Mouse (Mus musculus) forebrain, embryonic 12.5 days (tissue): ENCODE results near the gene Itpr2. TPM values are rescaled to one million over a fixed set of nuclear protein-coding genes. Genes with fewer than 3 reads are reported as not detected.
"Not testable (repeated sequence)": the region's sequence is repeated elsewhere in the genome, so short reads cannot be mapped to it uniquely, and the experiment has no call there.

Experiments
- ATAC-seq: fragments of 200-750 bp; cut with Nextera tagmentation; 2 replicates; pipeline ENCODE4 v1.8.0; 2017; ENCODE audit warnings: moderate TSS enrichment; ENCODE audit not compliant: low FRiP score
- H3K27ac ChIP-seq: fragments of 300-500 bp; sonication (generic); 2 replicates; pipeline ENCODE4 v1.5.1; 2016; ENCODE audit warnings: mild to moderate bottlenecking
- H3K27me3 ChIP-seq: fragments of 300-500 bp; sonication (generic); 2 replicates; pipeline ENCODE4 v1.6.1; 2016; ENCODE audit warnings: mild to moderate bottlenecking
- H3K36me3 ChIP-seq: fragments of 300-500 bp; sonication (generic); replicated peaks from 2 replicates; pipeline ENCODE4 v1.6.1; 2016; ENCODE audit warnings: mild to moderate bottlenecking
- H3K4me1 ChIP-seq: fragments of 300-500 bp; sonication (generic); 2 replicates; pipeline ENCODE4 v1.6.1; 2016
- H3K4me2 ChIP-seq: fragments of 300-500 bp; sonication (generic); 2 replicates; pipeline ENCODE4 v1.6.1; 2016; ENCODE audit warnings: mild to moderate bottlenecking, moderate library complexity
- H3K4me3 ChIP-seq: fragments of 300-500 bp; sonication (generic); replicated peaks from 2 replicates; pipeline ENCODE4 v1.5.1; 2016; ENCODE audit warnings: mild to moderate bottlenecking
- H3K9ac ChIP-seq: fragments of 300-500 bp; sonication (generic); 2 replicates; pipeline ENCODE4 v1.6.1; 2016; ENCODE audit warnings: mild to moderate bottlenecking
- H3K9me3 ChIP-seq: fragments of 300-500 bp; sonication (generic); 2 replicates; pipeline ENCODE4 v1.6.1; 2016
- WGBS: fragments of 180-500 bp; shearing (Covaris S2); methylation state at CpG from one replicate; pipeline ENCODE4 v1.1.7; 2016; 5-methylcytosine and 5-hydroxymethylcytosine counted together
- polyA plus RNA-seq: library from polyadenylated mRNA; unstranded; fragments of >200 nt; fragmentation: Nextera tagmentation; extraction: Ambion mirVana; gene quantifications from 2 replicates; pipeline ENCODE4 v1.2.1, GENCODE M21; 2016

Itpr2 gene
- polyA plus RNA-seq, 1 experiment from 2014 or later = 3.4 TPM

- H3K27ac ChIP-seq = no peak overlapping the region
- no peaks in the 10 kb centered on the region for H3K9me3 ChIP-seq
- no peak overlapping the region for H3K9ac ChIP-seq
- no peak overlapping the region for H3K4me3 ChIP-seq
- H3K27me3 ChIP-seq = no peaks in the 10 kb centered on the region
- WGBS = 77% methylated on average over 6 of the region's 6 CpGs
- ATAC-seq = no peak
- no peak overlapping the region for H3K4me2 ChIP-seq
- H3K36me3 ChIP-seq = no peaks in the 10 kb centered on the region
- H3K4me1 ChIP-seq = no peaks in the 10 kb centered on the region; the same call in 1 of the 2 replicates
These were observed 20.6 kb downstream of the Itpr2 start for GRCm38 (mm10) chr6:146481441-146481840.

GRCm38 (mm10) chr6:146480925-146481324 lies 21.1 kb downstream of the Itpr2 start:
- no peaks in the 10 kb centered on the region for H3K27me3 ChIP-seq
- H3K4me3 ChIP-seq = no peak overlapping the region
- H3K4me1 ChIP-seq = no peaks in the 10 kb centered on the region; the same call in 1 of the 2 replicates
- H3K4me2 ChIP-seq = no peak overlapping the region
- H3K36me3 ChIP-seq = no peaks in the 10 kb centered on the region
- WGBS = 82% methylated on average over 3 of the region's 3 CpGs
- ATAC-seq = no peak
- H3K9me3 ChIP-seq = no peaks in the 10 kb centered on the region
- no peak overlapping the region for H3K27ac ChIP-seq
- no peak overlapping the region for H3K9ac ChIP-seq

GRCm38 (mm10) chr6:146478888-146479683 lies 22.9 kb downstream of the Itpr2 start:
- H3K27ac ChIP-seq = no peak overlapping the region
- H3K27me3 ChIP-seq = no peaks in the 10 kb centered on the region
- no peaks in the 10 kb centered on the region for H3K9me3 ChIP-seq
- H3K36me3 ChIP-seq = no peaks in the 10 kb centered on the region
- H3K4me2 ChIP-seq = no peak overlapping the region
- no peak for ATAC-seq
- H3K9ac ChIP-seq = no peak overlapping the region
- H3K4me3 ChIP-seq = no peak overlapping the region
- WGBS = 79% methylated on average over 5 of the region's 5 CpGs
- no peaks in the 10 kb centered on the region; the same call in 1 of the 2 replicates for H3K4me1 ChIP-seq

- Histone ChIP-seq H3K9me3 (no peaks in the 10 kb centered on the region), H3K36me3 (no peaks in the 10 kb centered on the region), H3K4me1 (no peaks in the 10 kb centered on the region; the same call in 1 of the 2 replicates), H3K27ac (no peak overlapping the region), H3K9ac (no peak overlapping the region), H3K27me3 (no peaks in the 10 kb centered on the region), H3K4me3 (no peak overlapping the region), H3K4me2 (no peak overlapping the region)
- WGBS = 77% methylated on average over 1 of the region's 1 CpGs
- ATAC-seq = no peak
These were observed 25.2 kb downstream of the Itpr2 start for GRCm38 (mm10) chr6:146476865-146477264.

DNA sequence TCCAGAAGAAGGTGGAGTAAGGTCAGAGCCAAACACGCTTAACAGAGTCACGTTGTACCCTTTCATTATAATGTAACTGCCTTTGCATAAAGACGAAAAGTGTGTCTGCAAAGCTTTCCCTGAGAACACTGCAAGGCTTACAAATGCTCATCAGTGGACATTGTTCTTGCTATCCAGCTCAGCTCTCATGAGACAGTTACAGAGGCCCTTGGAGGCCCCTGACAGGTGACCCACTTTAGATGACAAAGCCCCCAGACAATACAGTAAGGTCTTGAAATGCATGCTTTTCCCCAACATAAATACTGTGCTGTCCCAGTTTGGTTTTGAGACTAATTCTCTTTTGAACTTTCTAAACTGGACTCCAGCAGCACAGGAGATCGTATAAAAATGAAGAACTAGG lies 27.9 kb downstream of the Itpr2 start:
- H3K4me3 ChIP-seq = no peak overlapping the region
- no peak overlapping the region for H3K27ac ChIP-seq
- H3K36me3 ChIP-seq = no peaks in the 10 kb centered on the region
- no peaks in the 10 kb centered on the region; the same call in 1 of the 2 replicates for H3K4me1 ChIP-seq
- no peaks in the 10 kb centered on the region for H3K9me3 ChIP-seq
- no peak overlapping the region for H3K9ac ChIP-seq
- H3K27me3 ChIP-seq = no peaks in the 10 kb centered on the region
- H3K4me2 ChIP-seq = no peak overlapping the region
- ATAC-seq = no peak
- WGBS = 73% methylated on average over 4 of the region's 4 CpGs

GRCm38 (mm10) chr6:146473216-146473955 lies 28.6 kb downstream of the Itpr2 start:
- ATAC-seq = no peak
- Histone ChIP-seq H3K9ac (no peak overlapping the region), H3K4me3 (no peak overlapping the region), H3K4me1 (no peaks in the 10 kb centered on the region; the same call in 1 of the 2 replicates), H3K27me3 (no peaks in the 10 kb centered on the region), H3K36me3 (no peaks in the 10 kb centered on the region), H3K4me2 (no peak overlapping the region), H3K9me3 (no peaks in the 10 kb centered on the region), H3K27ac (no peak overlapping the region)
- WGBS = 81% methylated on average over 6 of the region's 6 CpGs

DNA sequence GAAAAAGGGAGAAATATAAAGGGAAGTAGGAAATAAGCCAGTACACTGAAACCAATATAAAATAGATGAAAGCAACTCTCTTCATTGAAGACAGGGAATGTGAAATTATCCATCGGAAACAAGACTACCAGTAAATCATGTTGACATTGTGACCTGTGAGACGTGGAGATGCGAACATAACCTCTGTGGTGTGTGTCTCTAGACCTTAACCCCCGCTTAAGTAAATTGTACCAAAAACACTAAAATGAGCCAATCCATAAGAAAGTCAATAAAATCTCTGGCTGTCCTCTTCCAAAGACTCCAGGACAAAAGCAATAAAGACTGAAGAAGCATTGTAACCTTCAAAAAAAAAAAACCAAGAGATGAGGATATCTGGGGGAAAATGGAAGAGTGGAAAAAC lies 31.6 kb downstream of the Itpr2 start:
- ATAC-seq = no peak
- 94% methylated on average over 4 of the region's 4 CpGs for WGBS

DNA sequence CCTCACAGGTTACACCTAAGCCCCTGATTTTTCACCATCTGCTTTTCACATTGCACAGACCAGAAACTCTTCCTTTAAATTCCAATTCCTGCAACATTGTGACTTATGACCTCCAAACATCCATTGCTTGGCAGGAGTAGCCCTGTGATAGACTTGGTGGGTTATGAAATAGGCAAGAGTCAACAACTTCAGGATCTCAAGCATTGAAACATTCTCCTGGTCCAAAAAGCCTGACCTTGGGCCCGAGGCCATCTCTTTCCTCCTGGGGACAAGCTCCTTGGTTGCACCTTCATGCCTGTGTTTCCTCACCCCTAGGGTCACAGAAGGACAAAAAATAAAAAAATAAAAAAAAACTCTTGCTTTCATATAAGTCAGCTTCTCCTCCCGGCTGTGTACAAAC lies 32.1 kb downstream of the Itpr2 start:
- 90% methylated on average over 2 of the region's 2 CpGs for WGBS
- Histone ChIP-seq H3K4me3 (no peak overlapping the region), H3K9ac (no peak overlapping the region), H3K27ac (no peak overlapping the region), H3K4me2 (no peak overlapping the region), H3K4me1 (no peaks in the 10 kb centered on the region; the same call in 1 of the 2 replicates), H3K9me3 (no peaks in the 10 kb centered on the region), H3K36me3 (no peaks in the 10 kb centered on the region), H3K27me3 (no peaks in the 10 kb centered on the region)
- no peak for ATAC-seq

More for the DNA sequence above, 31.6 kb downstream of the Itpr2 start:
- Histone ChIP-seq H3K27me3 (no peaks in the 10 kb centered on the region), H3K9ac (no peak overlapping the region), H3K4me2 (no peak overlapping the region), H3K4me1 (no peaks in the 10 kb centered on the region; the same call in 1 of the 2 replicates), H3K4me3 (no peak overlapping the region), H3K36me3 (no peaks in the 10 kb centered on the region), H3K9me3 (no peaks in the 10 kb centered on the region), H3K27ac (no peak overlapping the region)

DNA sequence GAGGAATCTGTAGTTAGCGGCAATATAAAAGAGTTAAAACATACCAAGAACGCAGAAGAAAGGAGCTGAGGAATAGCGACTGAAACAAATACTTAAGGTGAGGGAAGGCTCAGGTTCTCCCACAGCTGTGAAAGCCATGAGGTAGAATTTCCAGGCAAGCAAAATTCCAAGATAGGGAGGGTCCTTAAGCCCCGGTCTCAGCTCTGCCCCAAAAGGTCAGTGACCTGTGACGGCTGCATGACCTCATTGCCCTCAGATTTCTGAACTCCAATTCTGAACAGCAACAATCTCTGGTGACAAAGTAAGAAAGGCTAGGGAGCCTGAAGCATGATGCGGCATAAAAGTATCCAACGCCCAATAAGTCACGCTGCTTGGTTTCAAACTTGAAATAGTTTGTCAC lies 33.7 kb downstream of the Itpr2 start:
- Histone ChIP-seq H3K4me1 (no peaks in the 10 kb centered on the region), H3K4me2 (no peak overlapping the region), H3K9ac (no peak overlapping the region), H3K27me3 (no peaks in the 10 kb centered on the region), H3K27ac (no peak overlapping the region), H3K4me3 (no peak overlapping the region), H3K9me3 (no peaks in the 10 kb centered on the region), H3K36me3 (no peaks in the 10 kb centered on the region)
- ATAC-seq = no peak
- WGBS = 62% methylated on average over 8 of the region's 8 CpGs

DNA sequence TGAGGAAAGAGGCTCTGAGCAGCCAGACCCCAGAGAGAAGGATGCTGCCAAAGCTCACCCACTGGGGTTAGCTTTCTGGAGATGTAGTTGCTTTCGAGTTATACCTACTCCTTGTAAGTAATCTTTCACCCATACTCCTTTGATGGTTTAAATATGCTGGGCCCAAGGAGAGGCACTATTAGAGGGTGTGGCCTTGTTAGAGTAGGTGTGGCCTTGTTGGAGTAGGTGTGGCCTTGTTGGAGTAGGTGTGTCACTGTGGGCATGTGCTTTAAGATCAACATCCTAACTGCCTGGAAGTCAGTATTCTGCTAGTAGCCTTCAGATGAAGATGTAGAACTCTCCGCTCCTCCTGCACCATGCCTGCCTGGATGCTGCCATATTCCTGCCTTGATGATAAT lies 37.4 kb downstream of the Itpr2 start:
- H3K27ac ChIP-seq, H3K4me1 ChIP-seq, H3K9me3 ChIP-seq, H3K4me3 ChIP-seq, H3K9ac ChIP-seq, H3K27me3 ChIP-seq, H3K4me2 ChIP-seq, H3K36me3 ChIP-seq, ATAC-seq: not testable (repeated sequence)
- WGBS = 93% methylated on average over 2 of the region's 2 CpGs

DNA sequence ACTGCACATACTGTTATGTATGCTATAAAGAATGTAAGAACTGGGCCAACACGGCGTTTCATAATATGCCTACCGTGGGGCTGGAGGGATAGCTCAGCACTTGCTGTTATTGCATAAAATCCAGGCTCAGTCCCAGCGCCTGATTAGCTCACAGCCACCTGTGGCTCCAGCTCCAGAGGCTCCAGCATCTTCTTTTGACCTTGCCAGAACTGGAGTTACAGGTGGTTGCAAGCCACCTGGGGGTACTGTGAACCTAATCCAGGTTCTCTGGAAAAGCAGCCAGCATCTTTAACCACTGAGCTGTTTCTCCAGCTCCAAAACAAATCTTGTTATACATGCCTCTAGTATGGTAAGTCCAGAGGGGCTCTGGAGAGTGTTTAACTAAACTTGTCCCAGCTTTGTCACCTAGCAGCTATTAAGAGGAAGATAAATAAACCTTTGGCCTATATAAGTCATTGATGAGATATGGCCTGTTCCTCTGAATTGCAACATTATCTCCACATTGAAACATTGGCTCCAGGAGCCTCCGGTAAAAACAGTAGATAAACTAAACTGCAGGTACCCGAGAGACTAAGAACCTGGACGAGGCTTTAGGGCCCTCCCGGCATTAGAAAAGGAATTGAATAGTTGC lies 37.9 kb downstream of the Itpr2 start:
- Histone ChIP-seq H3K9ac (no peak overlapping the region), H3K4me1 (no peaks in the 10 kb centered on the region), H3K4me2 (no peak overlapping the region), H3K9me3 (no peaks in the 10 kb centered on the region), H3K27ac (no peak overlapping the region), H3K36me3 (no peaks in the 10 kb centered on the region), H3K4me3 (no peak overlapping the region), H3K27me3 (no peaks in the 10 kb centered on the region)
- WGBS = 91% methylated on average over 8 of the region's 8 CpGs
- ATAC-seq = no peak

DNA sequence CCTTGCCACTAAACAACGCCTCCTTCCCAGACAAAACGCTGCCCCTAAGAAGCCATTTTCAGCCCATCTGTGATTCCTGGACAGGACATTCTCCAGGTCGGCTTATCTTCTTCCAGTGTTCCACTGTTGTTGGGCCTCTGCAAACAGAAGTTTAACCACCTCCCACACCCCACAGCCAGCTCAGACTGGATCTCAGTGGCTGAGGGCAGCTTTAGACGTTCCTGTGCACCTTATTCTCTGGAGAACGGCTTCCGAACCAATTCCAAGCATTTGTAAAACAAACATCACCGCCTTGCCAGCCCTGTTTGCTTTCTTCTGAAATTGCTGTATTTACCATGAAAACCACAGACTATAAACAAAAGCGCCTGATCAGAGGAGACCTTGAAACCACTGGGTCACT lies 41.1 kb downstream of the Itpr2 start:
- Histone ChIP-seq H3K9me3 (no peaks in the 10 kb centered on the region), H3K9ac (no peak overlapping the region), H3K36me3 (no peaks in the 10 kb centered on the region), H3K27ac (no peak overlapping the region), H3K4me3 (no peak overlapping the region), H3K4me2 (no peak overlapping the region), H3K27me3 (no peaks in the 10 kb centered on the region), H3K4me1 (peaks cover 12% of the 10 kb centered on the region)
- no peak for ATAC-seq
- 90% methylated on average over 8 of the region's 8 CpGs for WGBS
